Mouse (Mus musculus) adrenal gland (tissue): ENCODE data around the gene Itsn1.

Source experiments
- intact Hi-C: fragments of 180-260 bp; cut with DNase I; formaldehyde crosslinking; loops from one replicate; pipeline ENCODE4 v1.15.1; 2025

The Itsn1 gene

GRCm38 (mm10) chr16:91935108-91935507 is 206.0 kb downstream of the Itsn1 start:
- intact Hi-C loops = loop anchor here (5.0 kb wide), 2 partner anchors 122 to 242 kb away; partner anchors contain the start of genes Gm49711, Mrps6 and Slc5a3

DNA sequence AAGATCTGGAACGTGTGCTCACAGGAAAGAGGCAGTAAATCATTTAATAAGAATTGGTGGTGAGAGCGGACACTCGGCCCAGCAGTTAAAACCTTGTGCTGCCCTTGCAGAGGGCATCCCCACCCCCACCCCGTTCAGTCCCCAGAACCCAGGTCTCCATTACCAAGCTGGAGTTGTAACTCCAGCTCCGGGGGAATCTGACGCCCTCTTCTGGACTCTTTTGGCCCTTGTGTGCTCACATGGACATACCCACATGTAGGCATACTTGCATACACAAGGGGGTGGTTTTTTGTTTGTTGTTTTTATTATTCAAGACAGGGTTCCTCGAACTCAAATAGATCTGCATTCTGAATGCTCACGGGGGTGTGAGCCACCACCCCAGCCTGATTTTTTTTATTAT is 206.6 kb downstream of the Itsn1 start:
- intact Hi-C loops = loop anchor here (1.0 to 5.0 kb wide), 3 partner anchors 122 to 351 kb away; partner anchors contain the start of genes Gm49711, Mrps6 and Slc5a3

DNA sequence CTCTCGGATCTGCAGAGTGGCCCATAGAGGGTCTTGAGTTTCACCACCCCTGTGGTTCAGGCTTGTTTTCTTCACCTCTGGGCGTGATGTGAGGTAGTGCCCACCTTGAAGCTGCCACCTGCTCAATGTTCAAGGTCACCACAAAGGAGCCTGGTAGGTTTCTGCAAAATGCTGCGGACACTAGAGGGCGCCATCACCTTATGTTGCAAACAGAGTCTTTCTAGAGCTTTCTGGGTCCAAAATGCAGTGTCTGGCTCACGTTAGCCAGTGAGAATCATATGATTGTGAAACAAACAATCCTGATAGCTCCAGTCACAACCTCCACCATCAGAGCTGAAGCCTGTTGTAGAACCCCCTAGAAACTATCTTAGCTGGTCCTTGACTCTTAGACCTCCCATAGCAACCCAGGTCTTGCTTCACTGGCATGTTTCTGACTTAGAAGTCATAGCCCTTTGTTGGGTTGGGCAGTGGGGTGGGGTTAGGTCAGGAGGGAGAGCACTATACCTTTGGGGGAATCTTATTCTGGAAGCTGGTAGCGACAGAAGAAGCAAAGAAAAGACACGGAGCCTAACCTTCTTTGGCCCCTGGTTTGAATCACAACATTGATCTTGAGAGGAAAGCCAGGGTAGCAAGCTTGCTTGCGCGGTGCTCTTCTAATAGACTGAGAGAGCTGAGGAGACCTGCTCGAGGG is 207.4 kb downstream of the Itsn1 start:
- intact Hi-C loops = loop anchor here (1.0 to 5.0 kb wide), 3 partner anchors 121 to 350 kb away; partner anchors contain the start of genes Gm49711, Mrps6 and Slc5a3

GRCm38 (mm10) chr16:91937281-91937680 is 208.2 kb downstream of the Itsn1 start:
- intact Hi-C loops = loop anchor here (5.0 kb wide), 2 partner anchors 120 to 240 kb away; partner anchors contain the start of genes Gm49711, Mrps6 and Slc5a3

DNA sequence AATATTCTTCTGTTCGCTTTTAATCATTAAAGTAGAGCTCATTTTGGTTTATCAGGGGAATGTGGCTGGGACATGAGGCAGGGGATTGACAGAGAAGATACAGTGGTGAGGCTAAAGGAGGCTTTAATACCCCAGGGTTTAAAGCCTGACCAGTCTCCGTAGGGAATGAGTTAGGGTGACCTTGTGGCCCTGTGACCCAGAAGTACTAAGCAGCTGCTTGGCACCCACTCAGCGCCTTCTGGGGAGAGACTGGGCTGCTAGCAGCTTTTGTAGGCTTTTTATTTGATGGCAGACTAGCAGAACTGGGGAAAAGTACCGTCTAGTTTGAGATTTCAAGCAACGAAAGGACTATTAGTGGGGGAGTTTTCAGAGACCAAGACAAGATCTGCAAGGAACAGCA is 209.1 kb downstream of the Itsn1 start:
- intact Hi-C loops = loop anchor here (5.0 kb wide), 2 partner anchors 119 to 239 kb away; partner anchors contain the start of genes Gm49711, Mrps6 and Slc5a3

DNA sequence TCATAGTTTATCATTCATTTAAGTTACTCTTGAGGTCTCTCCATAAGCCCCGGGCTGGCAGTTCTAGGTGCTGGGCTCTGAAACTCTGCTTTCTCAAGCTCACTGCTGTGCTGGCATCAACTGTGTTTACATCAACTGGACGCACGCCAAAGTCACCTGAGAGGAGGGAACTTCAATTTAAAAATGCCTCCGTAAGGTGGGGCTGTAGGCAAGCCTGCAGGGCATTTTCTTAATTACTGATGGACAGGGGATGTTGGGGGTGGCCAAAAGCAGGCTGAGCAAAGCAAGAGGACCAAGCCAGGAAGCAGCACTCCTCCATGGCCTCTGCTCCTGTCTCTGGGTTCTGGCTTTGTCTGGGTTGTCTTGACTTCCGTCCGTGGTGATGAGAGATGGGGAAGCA is 211.6 kb downstream of the Itsn1 start:
- intact Hi-C loops = no loop called here

GRCm38 (mm10) chr16:91942201-91942600 is 213.1 kb downstream of the Itsn1 start:
- intact Hi-C loops = no loop called here

DNA sequence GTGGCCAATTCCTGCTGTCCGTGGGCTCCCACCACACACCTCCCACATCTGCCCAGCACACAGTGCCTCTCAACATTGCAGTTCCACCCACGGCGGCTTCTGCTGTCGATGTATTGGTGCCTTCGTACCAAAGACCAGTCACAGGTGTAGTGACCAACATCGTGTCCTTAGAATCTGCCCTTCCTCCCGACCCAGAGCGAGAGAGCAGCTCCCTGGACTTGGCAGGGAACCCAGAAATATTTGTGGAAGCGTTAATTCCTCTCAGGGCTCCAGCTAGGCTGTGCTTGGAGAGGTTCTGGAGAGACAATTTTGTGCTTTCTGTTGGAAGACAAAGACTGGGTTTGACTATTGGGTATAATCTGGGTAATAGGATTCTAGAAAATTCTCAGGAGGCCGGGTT is 217.2 kb downstream of the Itsn1 start:
- intact Hi-C loops = no loop called here

GRCm38 (mm10) chr16:91947093-91947492 is 218.0 kb downstream of the Itsn1 start:
- intact Hi-C loops = no loop called here

DNA sequence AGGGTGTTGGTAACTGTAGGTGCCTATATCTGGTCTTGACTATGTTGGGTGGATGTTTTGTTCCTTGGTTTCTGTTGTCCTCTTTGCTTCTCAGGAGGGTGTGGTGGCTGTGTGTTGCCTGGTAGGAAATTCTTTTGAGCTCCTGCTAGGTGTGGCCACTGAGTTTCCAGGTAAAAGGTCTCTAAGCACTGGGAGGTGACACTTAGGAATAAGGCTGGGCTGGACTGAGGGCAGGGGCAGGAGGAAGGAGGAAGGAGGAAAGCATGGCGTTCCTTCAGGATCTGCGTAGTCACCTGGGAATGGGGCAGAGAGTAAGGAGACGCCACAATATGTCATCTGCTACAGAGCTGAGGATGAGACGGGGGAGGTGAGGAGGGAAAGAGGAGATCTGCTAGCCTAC is 224.9 kb downstream of the Itsn1 start:
- intact Hi-C loops = no loop called here

DNA sequence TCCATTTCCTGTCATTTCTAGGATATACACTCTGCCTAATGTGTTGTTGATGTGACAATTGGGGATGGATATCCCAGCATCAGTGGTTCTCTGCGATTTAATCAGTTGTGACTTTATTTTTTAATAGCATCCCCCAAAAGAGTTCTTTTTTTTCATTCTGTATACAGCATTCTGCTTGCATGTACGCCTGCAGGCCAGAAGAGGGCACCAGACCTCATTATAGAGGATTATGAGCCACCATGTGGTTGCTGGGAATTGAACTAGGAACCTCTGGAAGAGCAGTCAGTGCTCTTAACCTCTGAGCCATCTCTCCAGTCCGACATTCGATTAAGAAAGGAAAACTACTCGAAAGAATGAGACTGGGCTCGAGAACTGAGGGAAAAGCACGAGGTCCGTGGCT is 225.7 kb downstream of the Itsn1 start:
- intact Hi-C loops = no loop called here

DNA sequence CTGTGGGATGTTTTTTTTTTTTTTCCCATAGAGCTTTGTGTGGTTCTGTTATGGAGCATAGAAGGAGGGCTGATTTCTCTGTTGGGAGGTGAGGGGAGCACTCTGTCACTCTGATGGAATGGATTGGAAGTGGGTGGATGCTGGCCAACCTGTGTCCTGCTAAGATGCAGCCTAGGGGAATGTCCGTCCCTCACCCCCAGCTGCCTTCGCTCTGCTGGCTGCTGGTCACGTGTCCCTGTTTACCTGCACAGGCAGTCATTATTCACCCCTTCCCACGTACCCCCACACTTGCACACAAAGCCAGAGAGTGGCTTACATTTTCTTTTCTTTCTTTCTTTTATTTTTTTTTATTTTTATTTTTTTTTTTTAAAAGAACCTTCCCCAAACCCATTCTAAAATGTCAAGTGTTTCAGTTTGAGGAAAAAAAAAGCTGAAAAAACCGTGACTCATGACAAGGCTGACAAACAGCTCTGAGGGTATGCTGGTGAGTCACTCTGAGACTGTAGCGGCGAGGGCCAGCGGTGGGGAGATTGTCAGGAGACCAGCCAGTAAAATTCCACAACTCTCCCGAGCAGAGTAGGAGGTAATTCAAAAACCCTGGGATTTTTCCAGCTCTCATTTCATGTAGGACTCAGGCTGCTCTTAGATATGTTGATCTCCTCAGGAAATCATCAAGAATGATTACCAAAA is 233.3 kb downstream of the Itsn1 start:
- intact Hi-C loops = no loop called here

DNA sequence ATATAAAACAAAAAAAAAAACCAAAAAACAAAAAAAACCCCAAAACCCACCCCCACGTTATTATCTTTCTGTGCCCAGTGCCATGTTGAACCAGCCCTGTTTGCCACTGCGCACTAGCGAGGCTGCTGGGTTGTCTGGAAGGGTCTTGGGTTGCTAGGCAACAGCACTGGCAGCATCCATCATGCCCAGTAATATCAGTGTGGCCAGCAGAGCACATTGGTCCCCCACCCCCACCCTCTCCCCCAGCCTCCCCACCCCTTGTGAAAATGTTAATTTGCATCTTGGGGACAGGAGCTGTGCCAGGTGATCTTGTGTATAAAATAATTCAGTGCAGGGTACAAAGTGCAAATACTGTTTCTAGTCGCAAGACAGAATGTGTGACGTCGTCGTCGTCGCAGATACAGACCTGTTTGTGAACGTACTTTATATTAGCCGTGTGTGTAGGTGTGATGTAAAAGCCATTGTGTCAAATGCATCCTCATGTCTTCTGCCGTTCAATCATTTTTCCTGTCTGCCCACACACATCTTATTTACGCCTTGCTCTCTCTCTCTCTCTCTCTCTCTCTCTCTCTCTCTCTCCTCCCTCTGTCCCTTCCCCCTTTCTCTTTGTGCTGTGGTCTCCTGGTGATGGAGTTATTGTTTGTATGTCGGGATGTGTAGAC is 233.9 kb downstream of the Itsn1 start:
- intact Hi-C loops = no loop called here

GRCm38 (mm10) chr16:91963556-91963900 is 234.4 kb downstream of the Itsn1 start:
- intact Hi-C loops = no loop called here

- intact Hi-C loops = no loop called here
Observed at GRCm38 (mm10) chr16:91964308-91965178, 235.5 kb downstream of the Itsn1 start.

- intact Hi-C loops = no loop called here
Observed at GRCm38 (mm10) chr16:91968725-91969124, 239.6 kb downstream of the Itsn1 start.

DNA sequence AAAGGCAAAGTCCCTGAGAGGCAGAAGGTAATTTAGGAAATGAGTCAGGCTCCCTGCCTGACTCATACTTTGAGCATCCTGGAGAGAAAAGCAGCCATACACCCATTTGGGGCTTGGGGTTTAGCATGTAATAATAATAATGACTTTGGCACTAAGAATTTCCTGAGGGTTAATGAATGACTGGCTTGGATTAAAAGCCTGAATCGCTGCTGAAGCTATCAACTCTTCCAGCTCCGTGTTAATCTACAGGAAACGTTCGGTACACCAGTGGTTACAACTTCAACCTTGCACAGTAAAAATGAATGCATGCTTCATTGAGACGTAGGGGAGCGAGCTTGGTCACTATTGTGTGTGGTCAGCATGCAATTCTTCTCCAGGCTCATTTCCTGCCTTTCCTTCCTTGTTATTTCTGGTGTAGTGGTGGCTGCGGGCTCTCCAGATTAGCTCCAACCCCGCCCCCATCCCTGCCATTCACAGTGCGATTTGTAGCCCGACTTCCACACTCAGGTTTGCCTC is 240.5 kb downstream of the Itsn1 start:
- intact Hi-C loops = no loop called here
